Mouse (Mus musculus): ENCODE measurements around the gene Mindy4.

The Mindy4 gene

GRCm38 (mm10) chr6:55299917-55300316 lies 96.7 kb downstream of the Mindy4 start:
- no peak for DNase-seq (ENCODE audit: low spot score in 2 of 2)

- no peak for DNase-seq (ENCODE audit: low spot score in 2 of 2)
Measured at GRCm38 (mm10) chr6:55300704-55301103, 97.5 kb downstream of the Mindy4 start.

DNA sequence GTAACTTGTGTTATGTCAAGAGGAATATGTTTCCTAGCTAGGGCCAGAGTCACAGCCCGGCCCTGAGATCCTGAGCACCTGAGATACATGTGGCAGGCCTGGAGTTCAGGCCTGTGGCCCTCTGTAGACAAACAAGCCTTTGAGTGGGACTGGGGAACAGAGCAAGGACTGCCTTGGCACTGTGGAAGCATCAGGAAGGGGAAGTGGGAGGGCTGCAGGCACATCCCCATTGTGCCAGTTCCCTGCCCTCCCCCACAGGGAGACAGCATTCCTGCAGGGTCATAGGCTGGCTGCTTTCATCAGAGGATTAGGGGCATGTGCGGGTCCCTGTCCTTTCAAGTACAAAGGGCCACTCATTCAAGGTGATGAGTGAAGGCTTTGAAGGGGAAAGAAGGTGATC lies 107.0 kb downstream of the Mindy4 start:
- no peak for DNase-seq (ENCODE audit: low spot score in 2 of 2)

- no peak for DNase-seq (ENCODE audit: low spot score in 2 of 2)
Measured at GRCm38 (mm10) chr6:55311962-55312361, 108.8 kb downstream of the Mindy4 start.

- DNase-seq (ENCODE audit: low spot score in 2 of 2), result no peak
Measured at GRCm38 (mm10) chr6:55313893-55314292, 110.7 kb downstream of the Mindy4 start.

- no peak for DNase-seq (ENCODE audit: low spot score in 2 of 2)
Measured at GRCm38 (mm10) chr6:55314628-55315027, 111.4 kb downstream of the Mindy4 start.

- no peak for DNase-seq (ENCODE audit: low spot score in 2 of 2)
Measured at GRCm38 (mm10) chr6:55318597-55318996, 115.4 kb downstream of the Mindy4 start.

DNA sequence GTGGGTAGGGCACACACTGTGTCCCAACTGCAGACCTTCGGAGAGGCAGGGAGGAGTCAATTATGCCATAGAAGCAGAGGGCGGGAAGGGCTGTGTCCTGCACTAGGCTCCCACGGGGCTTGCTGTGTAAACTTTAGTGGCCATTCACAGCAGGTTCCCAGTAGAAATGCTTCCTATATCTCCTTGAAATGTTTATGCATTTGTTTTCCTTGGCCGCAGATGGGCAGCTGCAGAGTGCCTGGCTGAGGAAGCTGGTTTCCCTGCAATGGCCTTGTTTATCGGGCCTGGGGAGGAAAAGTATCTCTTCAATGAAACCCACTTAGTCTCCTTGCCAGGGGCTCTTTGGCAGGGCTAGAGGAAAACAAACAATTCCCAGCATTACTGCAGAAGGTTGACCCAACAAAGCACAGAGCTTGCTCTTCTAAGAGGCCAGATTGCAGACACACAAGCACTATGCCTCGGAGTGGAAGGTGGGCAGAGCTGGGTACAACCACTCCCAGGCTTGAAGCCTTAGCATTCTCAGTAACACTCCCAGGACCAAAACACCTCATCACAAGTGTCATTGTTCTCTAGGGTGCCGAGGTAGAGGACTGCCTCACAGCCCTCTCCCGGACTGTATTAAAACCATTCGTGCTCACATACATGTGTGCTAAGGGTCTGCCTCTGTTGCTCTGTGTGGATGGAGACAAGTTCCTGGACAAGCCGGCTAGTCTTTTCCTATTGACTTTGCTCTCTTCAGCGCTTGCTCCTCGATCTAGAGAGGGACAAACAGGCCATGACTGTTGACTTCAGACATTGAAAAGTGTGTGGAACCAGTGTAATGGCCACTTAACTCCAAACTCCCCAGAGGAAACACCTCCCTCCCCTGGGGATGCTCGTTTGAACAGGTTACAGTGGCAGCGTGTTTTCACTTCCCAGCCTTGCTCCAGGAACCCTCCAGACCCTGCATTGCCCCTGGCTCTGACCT lies 116.7 kb downstream of the Mindy4 start:
- DNase-seq (ENCODE audit: low spot score in 2 of 2), result no peak

- DNase-seq (ENCODE audit: low spot score in 2 of 2), result peak in 1 of 2 experiments; percentile 12
Measured at GRCm38 (mm10) chr6:55320894-55321293, 117.7 kb downstream of the Mindy4 start.

- no peak for DNase-seq (ENCODE audit: low spot score in 2 of 2)
Measured at GRCm38 (mm10) chr6:55321518-55321917, 118.3 kb downstream of the Mindy4 start.

DNA sequence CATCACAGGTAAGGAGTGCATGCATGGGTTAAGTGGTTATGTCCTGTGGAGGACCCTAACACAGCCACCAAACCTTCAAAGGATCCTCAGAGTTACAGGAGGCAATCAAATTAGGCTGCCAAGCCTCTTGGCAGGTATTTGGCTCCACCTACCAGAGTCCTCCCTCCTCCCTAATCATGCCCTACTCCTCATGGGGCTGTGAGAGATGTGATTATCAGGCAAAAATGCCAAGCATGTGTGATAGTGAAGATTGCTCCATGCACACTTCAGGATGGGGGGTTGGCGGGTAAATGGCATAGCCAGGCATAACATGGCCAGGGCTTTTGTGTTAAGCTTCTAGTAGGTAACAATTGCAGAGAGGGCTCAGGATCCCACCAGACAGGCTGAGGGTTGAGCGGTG lies 119.8 kb downstream of the Mindy4 start:
- no peak for DNase-seq (ENCODE audit: low spot score in 2 of 2)

DNA sequence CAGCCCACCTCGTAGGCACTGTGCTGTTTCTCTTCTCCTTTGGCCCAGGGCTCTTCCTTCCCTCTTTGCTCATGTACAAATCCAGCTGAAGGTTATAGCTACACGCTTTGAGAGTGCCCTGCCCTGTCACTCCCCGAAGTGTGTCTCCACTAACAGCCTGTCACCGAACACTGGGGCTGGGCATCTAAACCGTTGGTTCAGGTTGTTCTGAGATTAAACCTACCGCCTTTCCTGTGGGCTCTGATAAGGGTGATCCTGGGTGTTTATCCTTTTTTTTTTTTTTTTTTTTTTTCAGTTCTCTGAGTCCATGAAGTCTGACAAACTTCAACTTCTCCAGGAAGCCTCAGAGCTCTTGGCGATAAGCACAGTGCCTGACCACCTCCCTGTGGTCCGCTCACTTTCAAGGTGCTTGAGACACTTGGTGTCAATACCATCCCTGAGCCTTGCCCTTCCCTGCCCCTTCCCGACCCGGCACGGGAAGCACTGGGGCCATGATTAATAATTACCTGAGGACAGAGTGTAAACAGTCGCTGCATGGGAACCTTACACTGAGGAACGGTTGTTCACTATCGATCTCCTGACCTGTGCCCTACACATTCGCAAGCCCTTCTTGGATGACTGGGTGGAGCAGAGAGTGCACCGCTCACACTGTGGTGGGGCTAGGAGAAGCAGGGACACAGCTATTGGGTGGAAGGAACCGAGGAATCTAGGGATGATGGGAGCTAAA lies 120.9 kb downstream of the Mindy4 start:
- peak; percentile 21 to 22 for DNase-seq (ENCODE audit: low spot score in 2 of 2)

GRCm38 (mm10) chr6:55324785-55325184 lies 121.6 kb downstream of the Mindy4 start:
- DNase-seq (ENCODE audit: low spot score in 2 of 2), result peak in 1 of 2 experiments; percentile 21

GRCm38 (mm10) chr6:55326299-55326698 lies 123.1 kb downstream of the Mindy4 start:
- no peak for DNase-seq (ENCODE audit: low spot score in 2 of 2)

GRCm38 (mm10) chr6:55327326-55327725 lies 124.1 kb downstream of the Mindy4 start:
- no peak for DNase-seq (ENCODE audit: low spot score in 2 of 2)

GRCm38 (mm10) chr6:55328179-55328578 lies 125.0 kb downstream of the Mindy4 start:
- DNase-seq (ENCODE audit: low spot score in 2 of 2), result no peak

GRCm38 (mm10) chr6:55331315-55331714 lies 128.1 kb downstream of the Mindy4 start:
- DNase-seq (ENCODE audit: low spot score in 2 of 2), result no peak

DNA sequence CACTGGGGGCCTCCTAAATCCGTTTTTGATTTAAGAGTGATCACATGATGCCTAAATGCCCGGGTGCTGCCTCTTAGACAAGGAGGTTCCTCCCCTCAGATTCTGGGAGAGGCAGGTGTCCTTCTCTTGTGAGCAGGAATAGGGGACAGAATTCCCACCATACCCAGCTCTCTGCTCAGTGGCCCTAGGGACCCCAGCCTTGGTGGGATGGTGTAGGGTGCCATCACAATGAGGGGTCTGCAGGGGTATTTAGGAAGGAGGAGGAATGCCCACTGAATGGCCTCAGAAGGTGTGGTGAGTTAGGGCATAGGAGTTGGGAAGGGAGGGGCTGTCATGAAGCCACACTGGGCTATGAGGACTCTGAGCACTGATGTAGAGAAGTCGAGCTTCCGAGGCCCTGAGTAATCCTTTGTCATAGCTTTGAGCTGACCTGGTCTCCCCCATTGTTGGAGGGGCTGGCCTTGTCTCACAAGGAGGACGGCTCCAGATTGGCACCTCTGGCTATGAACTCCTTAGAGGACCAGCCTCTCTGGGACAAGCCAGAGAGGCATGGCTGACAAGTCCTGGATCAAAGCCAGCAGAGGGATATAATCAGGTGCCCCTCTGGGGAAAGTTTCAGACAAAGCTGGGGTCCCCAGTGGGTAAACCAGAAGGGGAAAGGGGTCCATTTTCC lies 129.1 kb downstream of the Mindy4 start:
- no peak for DNase-seq (ENCODE audit: low spot score in 2 of 2)

DNA sequence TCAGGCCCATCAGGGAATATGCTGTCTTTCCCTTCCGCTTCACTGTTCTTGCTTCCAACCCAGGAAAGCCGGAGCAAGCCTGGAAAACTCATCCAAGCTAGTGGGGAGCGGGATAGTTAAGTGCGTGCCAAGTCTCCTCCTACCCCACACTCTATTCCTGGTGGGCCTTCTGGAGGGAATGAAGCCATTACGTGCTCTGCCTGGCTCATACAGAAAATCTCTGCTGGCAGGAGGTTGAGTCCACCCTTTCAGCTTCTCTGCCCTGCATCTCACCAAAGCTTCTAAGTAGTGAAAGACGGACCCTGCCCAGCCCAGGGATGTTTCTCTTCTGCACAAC lies 129.6 kb downstream of the Mindy4 start:
- DNase-seq (ENCODE audit: low spot score in 2 of 2), result no peak

DNA sequence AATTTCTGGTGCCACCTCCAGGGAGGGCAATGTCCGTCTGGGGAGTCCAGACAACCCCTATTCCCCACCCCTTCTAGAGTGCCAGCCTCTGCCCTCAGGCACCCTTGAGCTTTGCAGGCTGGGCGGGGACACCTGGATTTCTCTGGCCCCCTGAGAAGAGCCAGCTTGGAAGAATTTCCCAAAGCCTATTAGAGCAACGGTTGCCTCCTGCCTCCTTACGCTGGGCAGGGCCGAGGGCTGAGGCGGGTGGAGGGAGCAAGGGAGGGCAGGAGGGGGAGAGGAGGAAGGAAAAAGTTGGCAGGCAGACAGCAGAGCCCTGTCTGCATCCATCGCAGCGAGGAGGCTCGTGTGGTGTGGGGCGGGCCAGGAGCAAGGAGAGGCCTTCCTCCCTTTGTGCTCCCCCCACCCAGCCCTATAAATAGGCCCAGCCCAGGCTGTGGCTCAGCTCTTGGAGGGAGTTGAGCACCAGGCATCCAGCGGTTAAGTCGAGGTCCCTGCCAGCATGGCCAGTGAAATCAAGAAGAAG lies 132.9 kb downstream of the Mindy4 start, which contains the start of gene Aqp1:
Aqp1 (plus strand) TSS at position 444 of the 526 bp plus-strand sequence.
- DNase-seq (ENCODE audit: low spot score in 2 of 2), result peak; percentile 60 to 69

DNA sequence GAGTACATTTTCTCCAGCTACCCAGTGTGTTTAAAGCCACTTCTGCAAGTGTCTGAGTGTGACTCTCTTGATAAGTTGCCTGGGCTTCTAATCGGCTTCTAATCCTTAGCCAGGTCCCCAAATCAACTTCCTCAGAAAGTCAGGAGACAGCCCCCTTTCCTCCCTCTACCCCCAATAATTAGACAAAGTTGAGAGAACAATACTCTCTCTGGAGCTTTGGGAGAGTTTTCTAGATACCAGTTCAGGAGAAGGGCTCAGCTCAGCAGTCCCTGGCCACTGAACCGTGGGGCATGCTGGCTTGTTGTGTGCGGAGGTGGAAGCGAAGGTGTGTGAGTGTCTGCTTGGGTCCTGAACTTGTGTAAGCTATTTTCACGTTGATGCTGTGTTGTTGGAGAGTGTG lies 134.1 kb downstream of the Mindy4 start:
- DNase-seq (ENCODE audit: low spot score in 2 of 2), result no peak

GRCm38 (mm10) chr6:55338077-55338476 lies 134.9 kb downstream of the Mindy4 start:
- no peak for DNase-seq (ENCODE audit: low spot score in 2 of 2)
